Mouse (Mus musculus): Measurements from ENCODE around the gene Gm38431.

The Gm38431 gene

GRCm38 (mm10) chr9:21041308-21041707 lies 50.5 kb downstream of the Gm38431 start:
- DNase-seq (ENCODE audit: low spot score in 2 of 2) = no peak

GRCm38 (mm10) chr9:21039779-21040178 lies 52.0 kb downstream of the Gm38431 start:
- DNase-seq (ENCODE audit: low spot score in 2 of 2) = no peak

GRCm38 (mm10) chr9:21037481-21037891 lies 54.3 kb downstream of the Gm38431 start:
- DNase-seq (ENCODE audit: low spot score in 2 of 2) = peak in 1 of 2 experiments; percentile 25

GRCm38 (mm10) chr9:21036666-21037065 lies 55.1 kb downstream of the Gm38431 start:
- no peak for DNase-seq (ENCODE audit: low spot score in 2 of 2)

GRCm38 (mm10) chr9:21036161-21036560 lies 55.6 kb downstream of the Gm38431 start:
- no peak for DNase-seq (ENCODE audit: low spot score in 2 of 2)

GRCm38 (mm10) chr9:21035586-21035985 lies 56.2 kb downstream of the Gm38431 start:
- DNase-seq (ENCODE audit: low spot score in 2 of 2) = no peak

- DNase-seq (ENCODE audit: low spot score in 2 of 2) = no peak
These were observed 57.2 kb downstream of the Gm38431 start for GRCm38 (mm10) chr9:21034481-21035085.

- peak in 1 of 2 experiments; percentile 44 for DNase-seq (ENCODE audit: low spot score in 2 of 2)
These were observed 58.7 kb downstream of the Gm38431 start for GRCm38 (mm10) chr9:21033136-21033535.

- DNase-seq (ENCODE audit: low spot score in 2 of 2) = no peak
These were observed 59.3 kb downstream of the Gm38431 start for GRCm38 (mm10) chr9:21032491-21032890.

- no peak for DNase-seq (ENCODE audit: low spot score in 2 of 2)
These were observed 59.9 kb downstream of the Gm38431 start, which contains the start of gene Icam5 for GRCm38 (mm10) chr9:21031896-21032351. Gene Icam5 (plus strand): TSS chr9:21032073.

- peak in 1 of 2 experiments; percentile 43 for DNase-seq (ENCODE audit: low spot score in 2 of 2)
These were observed 60.4 kb downstream of the Gm38431 start for GRCm38 (mm10) chr9:21031251-21031895.

GRCm38 (mm10) chr9:21030781-21031250 lies 61.0 kb downstream of the Gm38431 start:
- DNase-seq (ENCODE audit: low spot score in 2 of 2) = peak; percentile 62 to 80

- no peak for DNase-seq (ENCODE audit: low spot score in 2 of 2)
These were observed 61.7 kb downstream of the Gm38431 start for GRCm38 (mm10) chr9:21030055-21030600.

GRCm38 (mm10) chr9:21029291-21030054 lies 62.3 kb downstream of the Gm38431 start, which contains the start of gene Icam4:
Gene Icam4 (plus strand): TSS chr9:21029373.
- DNase-seq (ENCODE audit: low spot score in 2 of 2) = peak; percentile 36 to 71

GRCm38 (mm10) chr9:21028560-21029110 lies 63.2 kb downstream of the Gm38431 start:
- DNase-seq (ENCODE audit: low spot score in 2 of 2) = no peak

- no peak for DNase-seq (ENCODE audit: low spot score in 2 of 2)
These were observed 64.0 kb downstream of the Gm38431 start for GRCm38 (mm10) chr9:21027774-21028290.

- no peak for DNase-seq (ENCODE audit: low spot score in 2 of 2)
These were observed 64.9 kb downstream of the Gm38431 start for GRCm38 (mm10) chr9:21026849-21027248.

- DNase-seq (ENCODE audit: low spot score in 2 of 2) = no peak
These were observed 66.5 kb downstream of the Gm38431 start for GRCm38 (mm10) chr9:21025258-21025810.

- no peak for DNase-seq (ENCODE audit: low spot score in 2 of 2)
These were observed 69.1 kb downstream of the Gm38431 start for GRCm38 (mm10) chr9:21022726-21023125.

GRCm38 (mm10) chr9:21022288-21022687 lies 69.5 kb downstream of the Gm38431 start:
- DNase-seq (ENCODE audit: low spot score in 2 of 2) = no peak

GRCm38 (mm10) chr9:21021363-21021762 lies 70.4 kb downstream of the Gm38431 start:
- DNase-seq (ENCODE audit: low spot score in 2 of 2) = no peak
